Mouse (Mus musculus): ENCODE results near the gene Gm42742. TPM values are rescaled to one million over a fixed set of nuclear protein-coding genes. Genes with fewer than 3 reads are reported as not detected.

Gm42742 gene
- 10 to 100 TPM; 25.2 to 28.6 TPM for total RNA-seq (2021)

- intact Hi-C loops (cut with DNase I), result loop anchor here (10.0 kb wide), 1 partner anchor 454 kb away; the partner anchor contains the start of gene Fbrs
- DNase-seq, result peak; percentile 46 to 55
Measured at GRCm38 (mm10) chr7:127020901-127021562, at the start of gene Gm42742, which contains the start of gene Prrt2. Gene Gm42742 (minus strand): TSS chr7:127021097. Gene Prrt2 (minus strand): TSS chr7:127021211.

GRCm38 (mm10) chr7:127066317-127066716 lies 45.4 kb upstream of the Gm42742 start:
- no peak for DNase-seq
- intact Hi-C loops (cut with DNase I), result no loop called here

- intact Hi-C loops (cut with DNase I), result no loop called here
- DNase-seq, result no peak
Measured at GRCm38 (mm10) chr7:127065538-127065937, 44.6 kb upstream of the Gm42742 start.

- no peak for DNase-seq
- intact Hi-C loops (cut with DNase I), result no loop called here
Measured at GRCm38 (mm10) chr7:127055026-127055585, 34.2 kb upstream of the Gm42742 start.

- peak; percentile 93 to 95 for DNase-seq
- intact Hi-C loops (cut with DNase I), result loop anchor here (5.0 kb wide), 1 partner anchor 155 kb away; the partner anchor contains the start of gene Cd2bp2
Measured at GRCm38 (mm10) chr7:127041851-127042672, 21.2 kb upstream of the Gm42742 start, which contains the start of gene Kif22. Gene Kif22 (minus strand): TSS chr7:127042471.

- DNase-seq, result no peak
- intact Hi-C loops (cut with DNase I), result no loop called here
Measured at GRCm38 (mm10) chr7:127031244-127031643, 10.3 kb upstream of the Gm42742 start.

- no peak for DNase-seq
- intact Hi-C loops (cut with DNase I), result no loop called here
Measured at GRCm38 (mm10) chr7:127030172-127030571, 9.3 kb upstream of the Gm42742 start.

- intact Hi-C loops (cut with DNase I), result loop anchor here (5.0 to 10.0 kb wide), 2 partner anchors 131 to 447 kb away; partner anchors contain the start of gene Fbrs
- no peak for DNase-seq
Measured at GRCm38 (mm10) chr7:127027885-127028284, 7.0 kb upstream of the Gm42742 start.

GRCm38 (mm10) chr7:127026984-127027726 lies 6.3 kb upstream of the Gm42742 start, which contains the start of gene Maz:
Gene Maz (minus strand): TSS chr7:127027037.
- intact Hi-C loops (cut with DNase I), result loop anchor here (5.0 to 10.0 kb wide), 2 partner anchors 130 to 448 kb away; partner anchors contain the start of gene Fbrs
- peak; percentile 99 to 100 for DNase-seq

- intact Hi-C loops (cut with DNase I), result loop anchor here (5.0 to 10.0 kb wide), 2 partner anchors 129 to 448 kb away; partner anchors contain the start of gene Fbrs
- peak in 1 of 2 experiments; percentile 77 for DNase-seq
Measured at GRCm38 (mm10) chr7:127026616-127026983, 5.7 kb upstream of the Gm42742 start.

- intact Hi-C loops (cut with DNase I), result loop anchor here (5.0 to 10.0 kb wide), 2 partner anchors 129 to 449 kb away; partner anchors contain the start of gene Fbrs
- DNase-seq, result peak; percentile 60 to 78
Measured at GRCm38 (mm10) chr7:127026161-127026600, 5.3 kb upstream of the Gm42742 start.

GRCm38 (mm10) chr7:127025556-127026160 lies 4.8 kb upstream of the Gm42742 start:
- intact Hi-C loops (cut with DNase I), result loop anchor here (1.0 to 10.0 kb wide), 3 partner anchors 8 to 449 kb away; partner anchors contain the start of genes Fbrs and Pagr1a
- peak; percentile 50 to 59 for DNase-seq

- intact Hi-C loops (cut with DNase I), result loop anchor here (1.0 to 10.0 kb wide), 3 partner anchors 8 to 450 kb away; partner anchors contain the start of genes Fbrs and Pagr1a
- peak; percentile 70 to 83 for DNase-seq
Measured at GRCm38 (mm10) chr7:127024755-127025555, 4.1 kb upstream of the Gm42742 start.

GRCm38 (mm10) chr7:127023896-127024690 lies 3.2 kb upstream of the Gm42742 start:
- intact Hi-C loops (cut with DNase I), result loop anchor here (10.0 kb wide), 1 partner anchor 451 kb away; the partner anchor contains the start of gene Fbrs
- DNase-seq, result no peak

- intact Hi-C loops (cut with DNase I), result loop anchor here (10.0 kb wide), 1 partner anchor 452 kb away; the partner anchor contains the start of gene Fbrs
- no peak for DNase-seq
Measured at GRCm38 (mm10) chr7:127023272-127023691, 2.4 kb upstream of the Gm42742 start.

GRCm38 (mm10) chr7:127022528-127023271 lies 1.8 kb upstream of the Gm42742 start:
- intact Hi-C loops (cut with DNase I), result loop anchor here (10.0 kb wide), 1 partner anchor 452 kb away; the partner anchor contains the start of gene Fbrs
- DNase-seq, result no peak

All from heart, postnatal 36 days (tissue).